Mouse (Mus musculus) neural tube, embryonic 13.5 days (tissue): Measurements from ENCODE around the gene Sufu. TPM values are rescaled to one million over a fixed set of nuclear protein-coding genes. Genes with fewer than 3 reads are reported as not detected.

Experiments
- ATAC-seq: fragments of 200-750 bp; cut with Nextera tagmentation; 2 replicates; pipeline ENCODE4 v1.8.0; 2017; ENCODE audit warnings: low read depth, mild to moderate bottlenecking, moderate TSS enrichment, moderate library complexity
- H3K27ac ChIP-seq: fragments of 300-500 bp; sonication (generic); replicated peaks from 2 replicates; pipeline ENCODE4 v1.5.1; 2015; ENCODE audit warnings: moderate library complexity, mild to moderate bottlenecking, inconsistent platforms
- H3K27me3 ChIP-seq: fragments of 300-500 bp; sonication (generic); 2 replicates; pipeline ENCODE4 v1.6.1; 2015; ENCODE audit warnings: mild to moderate bottlenecking, inconsistent platforms
- H3K36me3 ChIP-seq: fragments of 300-500 bp; sonication (generic); 2 replicates; pipeline ENCODE4 v1.6.1; 2015; ENCODE audit warnings: mild to moderate bottlenecking, inconsistent platforms
- H3K4me1 ChIP-seq: fragments of 300-500 bp; sonication (generic); replicated peaks from 2 replicates; pipeline ENCODE4 v1.6.1; 2015; ENCODE audit warnings: inconsistent platforms
- H3K4me2 ChIP-seq: fragments of 300-500 bp; sonication (generic); 2 replicates; pipeline ENCODE4 v1.6.1; 2015; ENCODE audit warnings: inconsistent platforms, mild to moderate bottlenecking, moderate library complexity
- H3K4me3 ChIP-seq: fragments of 300-500 bp; sonication (generic); 2 replicates; pipeline ENCODE4 v1.5.1; 2015; ENCODE audit warnings: mild to moderate bottlenecking, inconsistent platforms
- H3K9ac ChIP-seq: fragments of 300-500 bp; sonication (generic); 2 replicates; pipeline ENCODE4 v1.6.1; 2015; ENCODE audit warnings: moderate library complexity, mild to moderate bottlenecking, inconsistent platforms
- H3K9me3 ChIP-seq: fragments of 300-500 bp; sonication (generic); 2 replicates; pipeline ENCODE4 v1.6.1; 2016; ENCODE audit warnings: inconsistent platforms
- WGBS: fragments of 180-500 bp; shearing (Covaris S2); methylation state at CpG from one replicate; pipeline ENCODE4 v1.1.7; 2015; 5-methylcytosine and 5-hydroxymethylcytosine counted together
- polyA plus RNA-seq: library from polyadenylated mRNA; unstranded; fragments of >200 nt; fragmentation: Nextera tagmentation; extraction: Ambion mirVana; gene quantifications from 2 replicates; pipeline ENCODE4 v1.2.1, GENCODE M21; 2015

Gene Sufu
- polyA plus RNA-seq, 1 experiment from 2014 or later = 24.8 TPM

DNA sequence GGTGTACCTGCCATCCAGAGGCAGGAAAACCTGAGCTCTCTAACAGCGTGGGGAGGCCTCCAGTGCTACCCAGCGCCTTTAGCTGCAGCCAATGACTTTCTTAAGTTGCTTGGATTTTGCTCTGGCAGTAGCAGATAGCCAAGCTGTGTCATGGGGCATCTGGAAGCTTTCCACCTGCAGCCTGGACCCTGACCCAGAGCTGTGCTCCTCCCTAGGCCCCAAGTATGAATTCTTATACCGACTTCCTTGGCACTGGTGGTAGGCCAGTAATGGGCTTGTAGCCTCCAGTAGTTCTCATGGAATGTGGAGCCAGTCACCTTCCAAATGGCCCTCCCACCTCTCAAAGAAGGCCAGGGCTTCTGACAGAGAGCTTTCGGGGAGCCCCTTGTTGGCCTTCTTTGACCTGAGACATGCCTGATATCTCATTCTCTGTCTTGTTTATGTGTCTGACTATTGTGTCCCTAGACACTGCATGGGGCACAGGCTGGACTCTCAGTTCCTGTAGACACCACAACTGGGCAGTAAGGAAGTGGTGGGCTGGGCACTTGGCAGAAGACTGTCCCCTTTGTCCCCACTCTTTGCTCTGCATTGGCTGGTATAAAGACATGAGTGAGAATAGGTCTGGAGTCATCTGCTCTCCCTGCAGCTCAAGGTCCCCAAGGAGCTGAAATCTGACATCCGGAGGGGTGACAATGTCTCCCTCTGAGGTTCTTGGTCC lies 59.5 kb downstream of the Sufu start:
- ATAC-seq = no peak
- Histone ChIP-seq H3K4me1 (peaks cover 39% of the 10 kb centered on the region), H3K27ac (peak overlapping the region; percentile 70), H3K36me3 (peaks cover 67% of the 10 kb centered on the region), H3K4me3 (no peak overlapping the region), H3K4me2 (no peak overlapping the region), H3K9me3 (no peaks in the 10 kb centered on the region), H3K27me3 (no peaks in the 10 kb centered on the region), H3K9ac (no peak overlapping the region)
- WGBS = 86% methylated on average over 5 of the region's 5 CpGs

DNA sequence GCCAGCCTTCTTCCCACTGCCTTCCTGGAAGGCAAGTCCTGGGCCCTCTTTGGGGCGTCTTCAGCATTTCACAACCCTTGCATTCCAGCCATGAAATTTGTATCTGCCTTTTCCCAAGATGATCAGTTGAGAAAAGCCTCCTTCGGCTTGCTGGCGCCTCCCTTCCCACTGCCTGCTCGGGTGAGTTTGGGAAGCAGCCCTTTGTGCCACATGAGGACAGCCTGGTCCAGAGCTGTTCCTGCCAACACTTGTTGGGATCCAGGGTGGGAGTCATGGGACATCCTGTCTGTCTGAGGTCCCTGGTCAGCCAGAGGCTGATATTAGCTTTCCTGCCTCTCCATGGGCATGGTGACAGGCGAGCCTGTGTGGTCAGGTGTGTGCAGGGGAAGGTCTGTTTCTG lies 61.1 kb downstream of the Sufu start:
- Histone ChIP-seq H3K27me3 (no peaks in the 10 kb centered on the region), H3K36me3 (peaks cover 78% of the 10 kb centered on the region), H3K9ac (no peak overlapping the region), H3K9me3 (no peaks in the 10 kb centered on the region), H3K27ac (no peak overlapping the region), H3K4me3 (no peak overlapping the region), H3K4me2 (no peak overlapping the region), H3K4me1 (peaks cover 22% of the 10 kb centered on the region)
- ATAC-seq = no peak
- WGBS = 92% methylated on average over 5 of the region's 5 CpGs

DNA sequence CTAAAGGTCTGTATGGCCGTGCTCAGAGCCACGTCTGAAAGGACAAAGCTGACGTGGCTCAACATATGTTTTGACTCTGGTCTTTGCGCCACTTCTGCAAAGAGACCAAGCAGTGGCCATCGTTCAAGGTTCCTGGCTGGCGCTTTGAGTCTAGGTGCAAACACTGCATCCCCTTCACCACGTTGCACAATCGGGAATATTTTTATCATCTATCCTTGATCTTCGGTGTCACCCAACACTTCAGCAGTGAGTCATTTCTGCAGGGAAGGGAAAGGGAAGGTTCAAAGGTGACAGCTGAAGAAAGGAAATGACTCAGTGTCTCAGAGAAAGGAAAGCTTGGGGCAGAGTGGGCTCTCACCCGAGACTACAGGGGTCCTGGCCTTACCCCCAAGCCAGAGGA lies 62.6 kb downstream of the Sufu start:
- no peaks in the 10 kb centered on the region for H3K9me3 ChIP-seq
- peaks cover 74% of the 10 kb centered on the region for H3K36me3 ChIP-seq
- no peak overlapping the region for H3K4me2 ChIP-seq
- H3K27me3 ChIP-seq = no peaks in the 10 kb centered on the region
- H3K4me3 ChIP-seq = no peak overlapping the region
- no peak overlapping the region for H3K9ac ChIP-seq
- no peak for ATAC-seq
- no peak overlapping the region for H3K27ac ChIP-seq
- H3K4me1 ChIP-seq = peaks cover 19% of the 10 kb centered on the region
- WGBS = 80% methylated on average over 10 of the region's 10 CpGs

DNA sequence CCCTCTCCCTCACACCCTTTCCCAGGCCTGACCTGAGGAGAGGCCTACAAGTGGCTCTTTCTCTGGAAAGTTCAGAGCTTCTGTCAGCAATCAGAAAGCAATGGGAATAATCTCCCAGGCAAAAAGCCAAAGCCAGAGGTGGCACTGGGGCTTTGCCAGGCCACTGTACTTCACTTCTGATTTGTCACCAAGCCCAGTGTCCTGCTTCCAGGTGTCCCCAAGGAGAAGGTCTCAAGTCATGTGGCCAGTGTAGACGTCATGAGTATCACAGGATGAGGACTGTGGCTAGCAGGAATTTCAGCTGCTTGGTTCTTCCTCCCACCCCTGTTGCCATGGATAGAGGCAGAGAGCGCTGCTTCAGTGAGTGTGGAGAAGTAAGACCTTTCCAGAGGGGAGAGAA lies 63.2 kb downstream of the Sufu start:
- no peak for ATAC-seq

DNA sequence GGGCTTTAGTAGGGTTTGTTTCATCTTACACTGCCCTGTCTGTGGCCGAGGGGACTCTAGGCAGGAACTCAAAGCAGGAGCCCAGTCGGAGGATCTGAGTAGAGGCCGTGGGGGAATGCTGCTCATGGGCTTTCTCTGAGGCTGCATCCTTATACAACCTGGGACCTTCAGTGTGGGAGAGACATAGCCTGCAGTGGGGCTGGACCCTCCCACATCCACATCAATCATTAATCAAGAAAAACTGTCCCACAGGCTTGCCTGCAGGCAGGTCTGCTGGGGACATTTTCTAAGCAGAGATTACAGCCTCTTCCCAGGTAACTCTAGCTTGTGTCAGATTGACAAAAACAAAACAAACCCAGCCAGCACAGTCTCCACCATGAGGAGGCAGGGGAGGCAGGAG lies 65.9 kb downstream of the Sufu start:
- Histone ChIP-seq H3K9ac (no peak overlapping the region), H3K27me3 (no peaks in the 10 kb centered on the region), H3K4me2 (no peak overlapping the region), H3K4me3 (no peak overlapping the region), H3K9me3 (no peaks in the 10 kb centered on the region), H3K36me3 (peaks cover 56% of the 10 kb centered on the region), H3K4me1 (peaks cover 10% of the 10 kb centered on the region), H3K27ac (no peak overlapping the region)
- WGBS = 89% methylated on average over 3 of the region's 3 CpGs
- no peak for ATAC-seq

More for the DNA sequence above, 63.2 kb downstream of the Sufu start:
- H3K27me3 ChIP-seq = no peaks in the 10 kb centered on the region
- WGBS = 94% methylated on average over 2 of the region's 2 CpGs
- H3K4me3 ChIP-seq = no peak overlapping the region
- no peaks in the 10 kb centered on the region for H3K9me3 ChIP-seq
- H3K4me2 ChIP-seq = no peak overlapping the region
- no peak overlapping the region for H3K27ac ChIP-seq
- H3K9ac ChIP-seq = no peak overlapping the region
- peaks cover 68% of the 10 kb centered on the region for H3K36me3 ChIP-seq
- peaks cover 14% of the 10 kb centered on the region for H3K4me1 ChIP-seq

DNA sequence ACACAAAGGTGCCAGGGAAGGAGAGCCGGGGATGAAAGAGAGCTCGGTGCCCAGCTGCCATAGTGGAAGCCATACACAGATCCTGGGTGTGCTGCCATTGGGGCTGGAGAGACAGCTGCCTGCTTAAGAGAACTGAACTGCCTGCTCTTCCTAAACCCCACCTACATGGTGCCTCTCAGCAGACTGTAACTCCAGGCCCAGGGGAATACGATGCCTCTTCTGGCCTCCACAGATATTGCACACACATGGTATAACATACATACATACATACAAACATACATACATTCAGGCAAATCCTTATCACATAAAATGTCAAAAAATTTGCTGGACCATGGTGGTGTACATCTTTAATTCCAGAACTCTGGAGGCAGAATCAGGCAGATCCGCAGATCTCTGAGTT lies 66.8 kb downstream of the Sufu start:
- no peaks in the 10 kb centered on the region for H3K9me3 ChIP-seq
- ATAC-seq = no peak
- peaks cover 10% of the 10 kb centered on the region for H3K4me1 ChIP-seq
- no peak overlapping the region for H3K9ac ChIP-seq
- no peaks in the 10 kb centered on the region for H3K27me3 ChIP-seq
- WGBS = 97% methylated on average over 4 of the region's 4 CpGs
- no peak overlapping the region for H3K4me3 ChIP-seq
- H3K4me2 ChIP-seq = no peak overlapping the region
- H3K27ac ChIP-seq = no peak overlapping the region
- H3K36me3 ChIP-seq = peaks cover 55% of the 10 kb centered on the region

DNA sequence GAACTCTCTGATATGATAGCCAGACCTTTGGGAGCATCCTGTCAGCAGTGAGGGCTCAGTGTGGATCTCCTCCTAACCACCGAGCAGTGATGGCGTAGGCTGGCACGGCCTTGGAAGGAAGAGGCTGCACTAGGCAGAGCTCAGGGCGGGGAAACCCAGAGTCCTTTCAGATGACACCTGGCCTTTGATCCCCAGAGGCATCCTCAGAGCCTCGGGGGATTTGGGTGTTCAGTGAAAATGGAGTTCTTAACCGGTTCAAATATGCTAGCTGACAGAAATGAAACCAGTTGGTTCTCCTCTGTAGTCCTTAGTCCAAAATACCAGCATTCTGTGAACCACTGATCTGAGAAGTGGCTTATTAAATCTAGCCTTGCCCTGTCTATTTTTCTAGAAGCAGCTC lies 69.5 kb downstream of the Sufu start:
- H3K4me1 ChIP-seq = peaks cover 31% of the 10 kb centered on the region
- no peak for ATAC-seq
- H3K4me2 ChIP-seq = no peak overlapping the region
- no peak overlapping the region for H3K9ac ChIP-seq
- 75% methylated on average over 6 of the region's 6 CpGs for WGBS
- H3K27me3 ChIP-seq = no peaks in the 10 kb centered on the region
- no peaks in the 10 kb centered on the region for H3K9me3 ChIP-seq
- no peak overlapping the region for H3K27ac ChIP-seq
- H3K36me3 ChIP-seq = peaks cover 37% of the 10 kb centered on the region
- no peak overlapping the region for H3K4me3 ChIP-seq

DNA sequence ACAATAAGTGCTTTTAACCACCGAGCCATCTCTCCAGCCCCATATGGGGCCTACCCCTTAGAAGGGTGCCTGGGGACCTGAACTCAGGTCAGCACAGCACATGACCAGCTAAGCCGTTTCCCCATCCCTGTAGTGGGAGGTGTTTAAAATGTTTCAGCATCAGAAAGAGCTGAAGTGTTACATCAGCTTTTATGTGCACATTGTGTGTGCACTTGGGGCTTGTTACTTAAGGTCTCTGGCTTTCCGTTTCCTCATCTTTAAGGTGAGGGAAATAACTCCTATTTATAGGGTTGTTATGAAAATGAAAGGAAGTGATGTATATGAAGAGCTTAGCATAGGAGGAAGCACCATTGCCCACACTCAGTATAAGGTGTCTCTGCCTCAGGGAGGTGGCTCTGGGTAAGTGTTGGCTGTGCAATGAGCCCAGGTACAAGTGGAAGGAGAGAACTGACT lies 70.4 kb downstream of the Sufu start:
- Histone ChIP-seq H3K4me3 (no peak overlapping the region), H3K27me3 (no peaks in the 10 kb centered on the region), H3K4me1 (peaks cover 41% of the 10 kb centered on the region), H3K27ac (no peak overlapping the region), H3K4me2 (no peak overlapping the region), H3K9ac (no peak overlapping the region), H3K9me3 (no peaks in the 10 kb centered on the region), H3K36me3 (peaks cover 29% of the 10 kb centered on the region)
- WGBS = 65% methylated on average over 3 of the region's 3 CpGs
- ATAC-seq = no peak

DNA sequence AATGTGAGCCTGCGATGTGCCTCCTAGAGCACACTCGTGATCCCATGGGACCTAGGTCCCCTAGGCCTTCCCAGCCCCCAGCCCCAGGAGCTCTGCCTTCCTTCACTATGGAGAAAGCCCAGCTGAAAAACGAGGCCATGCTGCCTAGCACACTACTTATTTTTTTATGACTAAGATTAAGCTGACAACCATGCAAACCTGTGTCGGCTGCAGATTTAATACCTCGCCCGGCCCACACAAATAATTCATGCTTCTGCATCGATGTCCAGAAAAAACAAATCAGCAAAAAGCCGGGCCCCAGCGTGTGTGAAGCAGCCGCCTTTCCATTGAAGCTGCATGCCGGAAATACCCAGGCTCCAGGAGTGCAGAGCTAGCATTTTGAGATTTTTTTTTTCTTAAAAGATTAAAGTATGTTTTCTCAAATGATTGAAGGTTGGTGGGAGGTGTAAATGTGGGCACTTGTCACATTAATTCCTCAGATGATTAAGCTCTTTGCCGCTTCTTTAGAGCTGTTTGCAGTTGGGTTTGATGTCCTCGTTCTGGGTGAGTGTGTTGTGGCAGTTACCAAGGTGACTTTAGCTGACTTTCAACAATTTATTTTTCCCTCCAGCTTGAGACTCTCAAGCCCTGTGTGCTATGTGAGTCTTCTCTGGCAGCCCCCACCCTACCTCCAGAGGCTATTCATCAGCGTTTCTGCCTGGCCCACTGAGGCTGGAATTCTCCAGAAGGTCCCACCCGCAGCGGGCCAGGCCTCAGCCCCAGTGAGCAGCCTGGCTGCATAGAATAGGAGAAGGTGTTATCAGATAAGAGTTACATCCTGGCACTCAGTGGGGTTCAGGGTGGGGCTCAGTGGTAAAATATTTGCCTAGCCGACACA lies 73.9 kb downstream of the Sufu start:
- Histone ChIP-seq H3K4me2 (no peak overlapping the region), H3K36me3 (peaks cover 39% of the 10 kb centered on the region), H3K9ac (peak overlapping the region; percentile 52), H3K4me3 (no peak overlapping the region), H3K4me1 (peaks cover 51% of the 10 kb centered on the region), H3K27me3 (no peaks in the 10 kb centered on the region), H3K9me3 (no peaks in the 10 kb centered on the region), H3K27ac (peak overlapping the region; percentile 91)
- WGBS = 18% methylated on average over 17 of the region's 17 CpGs
- peak; percentile 76 for ATAC-seq

DNA sequence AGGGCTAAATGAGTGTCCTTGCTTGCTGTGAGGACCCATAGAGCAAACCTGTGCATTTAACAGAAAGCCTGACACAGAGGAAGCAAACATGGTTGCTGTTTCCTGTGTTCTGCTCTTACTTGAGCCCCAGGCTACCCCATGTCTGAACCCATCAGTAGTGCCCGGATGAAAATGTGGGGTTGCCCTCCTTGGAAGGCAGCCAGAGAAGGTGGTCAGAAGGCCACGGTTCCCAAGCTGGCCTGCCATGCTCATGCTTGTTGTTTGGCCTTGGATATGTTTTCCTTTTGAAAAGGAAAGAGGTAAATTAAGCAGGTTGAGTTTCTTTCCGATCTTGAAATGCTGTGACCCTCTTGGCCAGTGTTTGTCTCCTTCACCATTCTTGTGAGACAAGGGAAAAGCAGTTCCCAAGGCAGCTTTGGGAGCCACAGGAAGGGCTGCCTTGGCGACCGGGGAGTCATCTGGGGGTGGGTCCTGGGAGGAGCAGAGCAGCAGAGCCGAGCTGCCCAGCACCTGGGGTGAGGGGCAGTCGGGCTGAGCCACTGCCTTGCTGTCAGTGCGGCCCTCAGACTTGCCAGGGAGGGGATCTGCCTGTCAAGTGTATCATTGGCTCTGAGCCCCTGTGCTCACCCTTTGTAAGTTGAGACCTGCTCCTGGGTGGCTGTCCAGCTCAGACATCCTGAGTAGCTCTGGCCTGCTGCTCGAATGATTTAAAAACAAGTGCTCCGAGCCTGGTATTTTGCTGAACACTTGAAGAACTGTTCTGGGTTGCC lies 74.8 kb downstream of the Sufu start:
- H3K36me3 ChIP-seq = peaks cover 42% of the 10 kb centered on the region
- H3K9me3 ChIP-seq = no peaks in the 10 kb centered on the region
- peak overlapping the region; percentile 91 for H3K27ac ChIP-seq
- 13% methylated on average over 10 of the region's 10 CpGs for WGBS
- no peak overlapping the region for H3K4me3 ChIP-seq
- no peaks in the 10 kb centered on the region for H3K27me3 ChIP-seq
- ATAC-seq = peak; percentile 80
- H3K4me1 ChIP-seq = peaks cover 45% of the 10 kb centered on the region
- H3K4me2 ChIP-seq = no peak overlapping the region
- H3K9ac ChIP-seq = peak overlapping the region; percentile 52

DNA sequence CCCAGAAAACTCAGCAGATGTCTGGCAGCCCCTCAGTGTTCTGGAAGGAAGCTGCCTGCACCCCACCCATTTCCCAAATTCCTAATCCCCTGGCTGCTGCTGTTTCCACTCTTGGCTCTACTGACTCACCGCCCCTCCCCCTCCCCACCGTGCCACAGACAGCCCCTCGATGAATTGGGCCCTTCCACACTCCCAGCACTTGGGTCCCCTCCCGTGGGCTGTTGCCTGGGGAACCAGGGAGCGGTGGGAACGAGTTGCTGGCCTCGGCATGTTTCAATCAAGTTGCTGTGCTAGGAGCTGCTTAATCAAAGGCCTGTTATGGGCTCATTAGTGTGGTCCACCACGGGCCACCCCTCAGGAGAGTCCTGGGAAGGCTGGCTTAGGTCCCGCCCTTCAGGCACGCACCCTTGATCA lies 80.7 kb downstream of the Sufu start:
- 27% methylated on average over 10 of the region's 10 CpGs for WGBS
- peak; percentile 23; the same call in 1 of the 2 replicates for ATAC-seq

DNA sequence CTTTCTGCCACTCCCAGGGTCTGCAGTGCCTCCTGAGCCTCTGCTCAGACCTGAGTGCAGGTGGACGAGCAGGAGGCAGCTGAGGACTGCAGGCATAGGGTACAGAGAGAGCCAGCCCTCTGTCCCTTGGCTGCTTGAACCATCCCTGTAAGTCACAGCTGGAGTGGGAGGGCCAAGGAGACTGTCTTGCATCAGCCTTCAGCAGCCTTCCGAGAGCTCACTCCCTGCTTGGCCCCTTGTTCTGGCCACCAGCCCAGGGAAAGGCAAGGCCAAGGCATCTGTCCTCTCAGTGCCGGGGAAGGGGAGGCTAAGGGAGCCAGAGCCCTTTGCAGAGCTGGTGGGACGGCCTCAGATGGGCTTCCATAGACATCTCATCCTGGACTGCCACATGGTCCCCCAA lies 81.5 kb downstream of the Sufu start:
- Histone ChIP-seq H3K4me1 (peaks cover 44% of the 10 kb centered on the region), H3K4me3 (no peak overlapping the region), H3K4me2 (no peak overlapping the region), H3K9me3 (no peaks in the 10 kb centered on the region), H3K27me3 (no peaks in the 10 kb centered on the region), H3K9ac (no peak overlapping the region), H3K36me3 (peaks cover 63% of the 10 kb centered on the region), H3K27ac (peak overlapping the region; percentile 62)
- no peak for ATAC-seq
- 80% methylated on average over 4 of the region's 4 CpGs for WGBS

More for the DNA sequence above, 80.7 kb downstream of the Sufu start:
- Histone ChIP-seq H3K4me2 (no peak overlapping the region), H3K4me3 (no peak overlapping the region), H3K36me3 (peaks cover 64% of the 10 kb centered on the region), H3K4me1 (peaks cover 43% of the 10 kb centered on the region), H3K9ac (no peak overlapping the region), H3K27me3 (no peaks in the 10 kb centered on the region), H3K27ac (peak overlapping the region; percentile 62; the same call in 1 of the 2 replicates), H3K9me3 (no peaks in the 10 kb centered on the region)
